Mouse (Mus musculus): ENCODE measurements around the gene Ostm1.
A peak's percentile ranks its signal among the peaks of the same experiment; 100 is the strongest.

Ostm1 gene

GRCm38 (mm10) chr10:42680582-42681001 is 97.0 kb downstream of the Ostm1 start:
- no peak for DNase-seq (ENCODE audit: low spot score)

GRCm38 (mm10) chr10:42682421-42682820 is 98.8 kb downstream of the Ostm1 start:
- DNase-seq (ENCODE audit: low spot score) = no peak

GRCm38 (mm10) chr10:42687873-42688272 is 104.3 kb downstream of the Ostm1 start:
- DNase-seq (ENCODE audit: low spot score) = no peak

GRCm38 (mm10) chr10:42689694-42690093 is 106.1 kb downstream of the Ostm1 start:
- DNase-seq (ENCODE audit: low spot score) = no peak

- DNase-seq (ENCODE audit: low spot score) = no peak
Measured at GRCm38 (mm10) chr10:42690233-42691028, 106.8 kb downstream of the Ostm1 start.

GRCm38 (mm10) chr10:42691051-42691450 is 107.4 kb downstream of the Ostm1 start:
- no peak for DNase-seq (ENCODE audit: low spot score)

- no peak for DNase-seq (ENCODE audit: low spot score)
Measured at GRCm38 (mm10) chr10:42692095-42692494, 108.5 kb downstream of the Ostm1 start.

GRCm38 (mm10) chr10:42692794-42693193 is 109.2 kb downstream of the Ostm1 start:
- no peak for DNase-seq (ENCODE audit: low spot score)

GRCm38 (mm10) chr10:42693482-42693881 is 109.9 kb downstream of the Ostm1 start:
- DNase-seq (ENCODE audit: low spot score) = no peak

GRCm38 (mm10) chr10:42696361-42696760 is 112.7 kb downstream of the Ostm1 start:
- DNase-seq (ENCODE audit: low spot score) = no peak

- DNase-seq (ENCODE audit: low spot score) = peak; percentile 50
Measured at GRCm38 (mm10) chr10:42697007-42697406, 113.4 kb downstream of the Ostm1 start.

- no peak for DNase-seq (ENCODE audit: low spot score)
Measured at GRCm38 (mm10) chr10:42698375-42698774, 114.8 kb downstream of the Ostm1 start.

GRCm38 (mm10) chr10:42698994-42699393 is 115.4 kb downstream of the Ostm1 start:
- DNase-seq (ENCODE audit: low spot score) = no peak

- DNase-seq (ENCODE audit: low spot score) = no peak
Measured at GRCm38 (mm10) chr10:42702111-42702510, 118.5 kb downstream of the Ostm1 start.

GRCm38 (mm10) chr10:42714676-42715075 is 131.1 kb downstream of the Ostm1 start:
- no peak for DNase-seq (ENCODE audit: low spot score)

GRCm38 (mm10) chr10:42715366-42716035 is 131.9 kb downstream of the Ostm1 start:
- DNase-seq (ENCODE audit: low spot score) = no peak

- no peak for DNase-seq (ENCODE audit: low spot score)
Measured at GRCm38 (mm10) chr10:42722116-42722515, 138.5 kb downstream of the Ostm1 start.

GRCm38 (mm10) chr10:42723275-42724232 is 139.9 kb downstream of the Ostm1 start:
- DNase-seq (ENCODE audit: low spot score) = no peak

- DNase-seq (ENCODE audit: low spot score) = no peak
Measured at GRCm38 (mm10) chr10:42729607-42730006, 146.0 kb downstream of the Ostm1 start.

GRCm38 (mm10) chr10:42734546-42735060 is 151.0 kb downstream of the Ostm1 start:
- DNase-seq (ENCODE audit: low spot score) = peak; percentile 22

GRCm38 (mm10) chr10:42751813-42752212 is 168.2 kb downstream of the Ostm1 start:
- DNase-seq (ENCODE audit: low spot score) = no peak

Data from left cerebral cortex, adult 11 months (tissue).